Mouse (Mus musculus): ENCODE results near the gene Hmgcs1. TPM values are rescaled to one million over a fixed set of nuclear protein-coding genes. Genes with fewer than 3 reads are reported as not detected.
A peak's percentile ranks its signal among the peaks of the same experiment; 100 is the strongest.
"Not testable (repeated sequence)": the region's sequence is repeated elsewhere in the genome, so short reads cannot be mapped to it uniquely, and the experiment has no call there.

Hmgcs1 gene
- total and polyA plus RNA-seq, 3 experiments, result 16.7 to 35.4 (median 34.9) TPM

DNA sequence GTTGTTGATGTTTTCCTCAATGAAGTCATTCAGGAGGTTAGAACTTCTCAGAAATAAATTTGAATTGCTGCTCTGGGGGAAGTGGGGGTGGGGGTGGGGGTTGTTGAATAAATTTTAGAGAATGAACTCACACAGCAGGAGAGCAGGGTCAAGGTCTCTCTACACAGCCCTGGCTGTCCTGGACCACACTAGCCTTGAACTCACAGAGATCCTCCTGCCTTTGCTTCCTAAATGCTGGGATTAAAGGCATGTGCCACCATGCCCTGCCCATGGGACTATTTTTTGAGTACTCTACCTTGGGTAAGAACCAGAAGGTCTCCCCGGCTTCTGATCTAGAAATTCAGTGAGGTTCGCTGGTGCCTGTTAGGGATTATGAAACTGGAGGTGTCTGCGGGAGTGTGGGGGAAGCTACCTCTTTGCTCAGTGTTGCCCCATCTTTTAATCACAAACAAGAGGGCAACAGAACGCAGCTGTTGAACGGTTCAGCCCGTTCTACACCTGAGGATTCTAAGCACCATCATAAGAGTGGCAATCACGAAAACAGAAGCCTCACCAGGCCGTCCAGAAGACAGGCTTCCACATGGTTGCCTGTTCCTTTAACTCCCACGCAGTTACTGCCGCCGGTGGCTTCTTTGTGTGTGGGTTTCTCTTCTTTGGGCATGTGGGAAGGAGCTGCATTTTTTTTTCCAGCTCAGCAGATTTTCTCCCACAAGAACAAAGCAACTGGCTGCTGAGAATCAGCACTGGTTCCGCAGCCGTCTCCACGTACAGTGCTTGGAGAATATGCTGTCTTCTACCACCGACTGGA is 41.1 kb upstream of the Hmgcs1 start:
- no peaks in the 10 kb centered on the region for H3K36me3 ChIP-seq (ENCODE audit: control insufficient read depth, insufficient read depth, low read length)
- no peak for DNase-seq
- intact Hi-C loops (cut with DNase I), result no loop called here
- WGBS, result 54% methylated on average over 15 of the region's 15 CpGs
- no peak overlapping the region for H3K27ac ChIP-seq
- H3K4me3 ChIP-seq, result no peak overlapping the region
- H3K9ac ChIP-seq (ENCODE audit: low read depth, low read length), result no peak overlapping the region
- no peak for TF ChIP-seq CTCF (IDR thresholded peaks at IDR 0.05)
- no peak for TF ChIP-seq POLR2A (IDR thresholded peaks at IDR 0.05; ENCODE audit: insufficient read depth, low read depth, low read length)
- TF ChIP-seq EP300 (IDR thresholded peaks at IDR 0.05; ENCODE audit: insufficient read depth, low read depth, low read length), result no peak
- no peaks in the 10 kb centered on the region for H3K27me3 ChIP-seq (ENCODE audit: control insufficient read depth, insufficient read depth, low read length)
- no peaks in the 10 kb centered on the region for H3K79me2 ChIP-seq (replicated peaks; ENCODE audit: control insufficient read depth, insufficient read depth, low read length)
- H3K4me1 ChIP-seq (ENCODE audit: control insufficient read depth, insufficient read depth, low read length), result no peaks in the 10 kb centered on the region

DNA sequence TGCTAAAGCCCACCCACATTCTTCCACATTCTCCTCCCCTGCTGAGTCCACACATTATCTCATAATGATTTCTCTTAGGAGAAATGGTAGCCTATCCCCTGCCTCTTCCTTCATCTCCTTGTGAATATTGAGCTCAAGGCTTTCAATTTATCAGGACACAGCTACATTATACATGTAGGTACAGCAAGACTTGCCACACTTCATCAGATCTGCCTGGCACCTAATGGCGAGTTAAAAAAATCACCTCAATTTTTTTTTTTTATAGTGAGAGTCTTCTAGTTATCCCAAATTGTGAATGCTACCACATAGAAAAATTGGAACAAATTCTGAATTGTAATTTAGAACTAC is 40.5 kb upstream of the Hmgcs1 start:
- Histone ChIP-seq H3K9ac (ENCODE audit: low read depth, low read length) (no peak overlapping the region), H3K4me3 (no peak overlapping the region), H3K4me1 (ENCODE audit: control insufficient read depth, insufficient read depth, low read length) (no peaks in the 10 kb centered on the region), H3K79me2 (replicated peaks; ENCODE audit: control insufficient read depth, insufficient read depth, low read length) (no peaks in the 10 kb centered on the region), H3K27me3 (ENCODE audit: control insufficient read depth, insufficient read depth, low read length) (no peaks in the 10 kb centered on the region), H3K36me3 (ENCODE audit: control insufficient read depth, insufficient read depth, low read length) (no peaks in the 10 kb centered on the region), H3K27ac (no peak overlapping the region)
- intact Hi-C loops (cut with DNase I), result no loop called here
- no peak for TF ChIP-seq CTCF (IDR thresholded peaks at IDR 0.05)
- no peak for TF ChIP-seq POLR2A (IDR thresholded peaks at IDR 0.05; ENCODE audit: insufficient read depth, low read depth, low read length)
- TF ChIP-seq EP300 (IDR thresholded peaks at IDR 0.05; ENCODE audit: insufficient read depth, low read depth, low read length), result no peak
- 77% methylated on average over 1 of the region's 1 CpGs for WGBS
- DNase-seq, result no peak

DNA sequence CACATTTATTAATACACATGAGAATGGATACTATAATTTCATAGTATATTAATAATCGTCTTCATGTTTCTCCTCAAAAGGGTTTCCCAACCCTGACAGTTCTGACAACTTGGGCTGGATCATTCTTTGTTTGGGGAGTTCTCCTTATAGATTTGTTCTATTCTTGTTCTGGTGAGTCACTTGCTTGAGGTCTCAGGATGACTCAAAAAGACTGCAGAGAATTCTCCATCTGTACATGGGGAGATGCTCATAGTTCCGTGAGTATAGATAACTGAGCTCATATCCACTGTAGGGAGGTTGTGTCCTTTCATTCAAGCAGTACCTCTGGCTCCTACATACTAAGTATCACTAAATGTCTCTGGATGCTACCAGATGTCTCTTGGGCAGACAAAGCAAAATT is 35.4 kb upstream of the Hmgcs1 start:
- intact Hi-C loops (cut with DNase I), result no loop called here
- TF ChIP-seq POLR2A (IDR thresholded peaks at IDR 0.05; ENCODE audit: insufficient read depth, low read depth, low read length) (no peak), CTCF (IDR thresholded peaks at IDR 0.05) (no peak), EP300 (IDR thresholded peaks at IDR 0.05; ENCODE audit: insufficient read depth, low read depth, low read length) (no peak)

DNA sequence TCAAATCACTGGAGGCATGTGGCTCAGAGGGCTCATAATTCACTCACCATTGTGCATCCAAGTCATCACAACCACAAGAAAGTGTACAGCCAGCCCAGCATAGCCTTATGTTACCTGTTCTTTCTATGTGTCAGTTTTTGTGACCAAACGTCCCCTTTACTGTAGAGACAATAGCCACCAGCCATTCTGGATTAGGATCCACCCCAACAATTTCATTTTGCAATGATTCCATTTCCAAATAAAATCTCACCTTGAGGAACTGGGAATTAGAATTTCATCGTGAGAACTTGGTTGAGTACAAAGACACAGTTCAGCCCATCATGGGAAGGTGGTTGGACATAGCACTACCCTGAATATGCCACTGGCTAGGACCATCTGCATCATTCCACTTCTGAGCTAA is 33.9 kb upstream of the Hmgcs1 start:
- H3K36me3 ChIP-seq (ENCODE audit: control insufficient read depth, insufficient read depth, low read length), result no peaks in the 10 kb centered on the region
- 73% methylated on average over 2 of the region's 2 CpGs for WGBS
- no peak for DNase-seq
- no peaks in the 10 kb centered on the region for H3K27me3 ChIP-seq (ENCODE audit: control insufficient read depth, insufficient read depth, low read length)
- no peak overlapping the region for H3K27ac ChIP-seq
- no peak overlapping the region for H3K4me3 ChIP-seq
- H3K79me2 ChIP-seq (replicated peaks; ENCODE audit: control insufficient read depth, insufficient read depth, low read length), result no peaks in the 10 kb centered on the region
- no peaks in the 10 kb centered on the region for H3K4me1 ChIP-seq (ENCODE audit: control insufficient read depth, insufficient read depth, low read length)
- intact Hi-C loops (cut with DNase I), result no loop called here
- no peak overlapping the region for H3K9ac ChIP-seq (ENCODE audit: low read depth, low read length)
- TF ChIP-seq CTCF (IDR thresholded peaks at IDR 0.05), result no peak
- TF ChIP-seq POLR2A (IDR thresholded peaks at IDR 0.05; ENCODE audit: insufficient read depth, low read depth, low read length), result no peak
- TF ChIP-seq EP300 (IDR thresholded peaks at IDR 0.05; ENCODE audit: insufficient read depth, low read depth, low read length), result no peak

More for the DNA sequence above, 35.4 kb upstream of the Hmgcs1 start:
- no peak for DNase-seq
- no peaks in the 10 kb centered on the region for H3K27me3 ChIP-seq (ENCODE audit: control insufficient read depth, insufficient read depth, low read length)
- H3K79me2 ChIP-seq (replicated peaks; ENCODE audit: control insufficient read depth, insufficient read depth, low read length), result no peaks in the 10 kb centered on the region
- no peaks in the 10 kb centered on the region for H3K4me1 ChIP-seq (ENCODE audit: control insufficient read depth, insufficient read depth, low read length)
- no peak overlapping the region for H3K4me3 ChIP-seq
- H3K9ac ChIP-seq (ENCODE audit: low read depth, low read length), result no peak overlapping the region
- H3K36me3 ChIP-seq (ENCODE audit: control insufficient read depth, insufficient read depth, low read length), result no peaks in the 10 kb centered on the region
- H3K27ac ChIP-seq, result no peak overlapping the region
- WGBS, result 78% methylated on average over 2 of the region's 2 CpGs

DNA sequence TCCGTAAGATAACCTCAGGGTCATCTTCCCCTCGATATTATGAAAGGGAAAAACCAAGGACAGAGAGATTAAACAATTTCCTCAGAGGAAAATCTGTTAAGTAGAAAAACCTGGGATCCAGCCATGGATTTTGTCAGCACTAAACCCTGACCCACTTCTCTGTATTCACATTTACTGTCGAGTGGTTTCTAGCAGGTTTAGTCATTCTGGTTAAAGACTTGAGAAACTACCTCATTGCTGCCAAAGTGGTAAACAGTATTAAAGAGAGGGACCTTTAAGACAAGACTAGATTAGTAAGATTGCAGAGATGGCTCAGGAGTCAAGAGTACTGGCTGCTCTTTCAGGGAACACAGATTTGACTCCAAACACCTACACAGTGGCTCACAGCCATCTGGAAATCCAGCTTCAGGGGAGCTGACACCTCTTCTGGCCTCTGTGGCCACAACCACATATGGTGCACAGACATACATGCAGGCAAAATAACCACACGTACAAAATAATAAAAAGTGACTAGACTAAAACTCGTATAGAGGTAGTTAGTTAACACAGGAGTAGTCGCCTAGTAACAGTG is 33.2 kb upstream of the Hmgcs1 start:
- intact Hi-C loops (cut with DNase I), result no loop called here
- H3K79me2 ChIP-seq (replicated peaks; ENCODE audit: control insufficient read depth, insufficient read depth, low read length), result no peaks in the 10 kb centered on the region
- no peak for DNase-seq
- TF ChIP-seq POLR2A (IDR thresholded peaks at IDR 0.05; ENCODE audit: insufficient read depth, low read depth, low read length) (no peak), EP300 (IDR thresholded peaks at IDR 0.05; ENCODE audit: insufficient read depth, low read depth, low read length) (no peak), CTCF (IDR thresholded peaks at IDR 0.05) (no peak)
- no peaks in the 10 kb centered on the region for H3K36me3 ChIP-seq (ENCODE audit: control insufficient read depth, insufficient read depth, low read length)
- H3K27ac ChIP-seq, result no peak overlapping the region
- no peak overlapping the region for H3K9ac ChIP-seq (ENCODE audit: low read depth, low read length)
- 61% methylated on average over 6 of the region's 6 CpGs for WGBS
- no peaks in the 10 kb centered on the region for H3K27me3 ChIP-seq (ENCODE audit: control insufficient read depth, insufficient read depth, low read length)
- no peaks in the 10 kb centered on the region for H3K4me1 ChIP-seq (ENCODE audit: control insufficient read depth, insufficient read depth, low read length)
- H3K4me3 ChIP-seq, result no peak overlapping the region

DNA sequence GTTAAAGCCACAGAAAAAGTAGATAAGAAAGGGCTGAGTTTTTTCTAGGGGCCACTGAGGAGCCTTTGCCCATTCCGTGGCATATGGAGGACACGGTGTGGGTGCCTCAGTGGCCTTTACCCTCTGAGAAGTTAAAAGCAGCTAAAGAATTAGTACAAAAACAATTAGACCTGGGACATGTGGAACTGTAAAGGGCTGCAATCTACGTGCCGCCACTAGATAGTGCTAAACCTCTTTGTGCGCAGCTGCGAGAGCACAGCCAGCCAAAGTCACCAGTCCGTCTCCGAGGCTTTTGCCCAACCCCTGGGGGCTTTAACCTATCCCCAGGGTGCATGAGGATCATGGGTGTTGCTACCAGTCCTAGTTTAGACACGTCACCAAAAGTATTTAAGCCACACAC is 28.8 kb upstream of the Hmgcs1 start:
- H3K27me3 ChIP-seq (ENCODE audit: control insufficient read depth, insufficient read depth, low read length); H3K4me3 ChIP-seq; intact Hi-C loops (cut with DNase I); DNase-seq; H3K79me2 ChIP-seq (replicated peaks; ENCODE audit: control insufficient read depth, insufficient read depth, low read length); H3K27ac ChIP-seq; H3K4me1 ChIP-seq (ENCODE audit: control insufficient read depth, insufficient read depth, low read length); H3K36me3 ChIP-seq (ENCODE audit: control insufficient read depth, insufficient read depth, low read length); H3K9ac ChIP-seq (ENCODE audit: low read depth, low read length): not testable (repeated sequence)
- peak; percentile 42 for TF ChIP-seq CTCF (IDR thresholded peaks at IDR 0.05)
- 70% methylated on average over 7 of the region's 9 CpGs for WGBS

Data from heart, adult 2 months (tissue).